In the genomic region with DNA sequence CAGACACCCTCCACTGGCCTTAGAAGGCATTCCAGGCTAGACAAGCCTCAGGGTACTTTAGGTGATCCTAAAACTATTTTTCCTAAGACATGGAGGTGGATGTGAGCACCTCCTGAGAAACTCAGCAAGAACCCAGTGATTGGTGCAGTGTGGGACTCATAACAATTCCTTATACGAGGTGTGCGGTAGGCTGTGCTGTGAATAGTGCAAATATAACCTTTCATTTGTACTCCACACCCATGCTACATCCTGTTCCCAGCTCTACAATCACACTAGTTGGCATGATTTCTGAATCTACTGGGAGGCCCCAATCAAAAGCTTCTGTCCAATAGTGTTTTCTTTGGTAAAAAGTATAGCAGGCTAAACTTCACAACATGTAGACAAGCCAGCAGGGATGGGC, we compare ENCODE assay signal across 20 mouse cellular contexts. TPM values are rescaled to one million over a fixed set of nuclear protein-coding genes. Genes with fewer than 3 reads are reported as not detected.
A peak's percentile ranks its signal among the peaks of the same experiment; 100 is the strongest.
DNase-seq lines count a peak whose midpoint lies in the region; ATAC-seq and TF ChIP-seq lines count a peak whose summit lies in the region.
"Had no signal": no experiment of that assay in that cellular context is flagged by ENCODE, and none has a peak within 500 bp of the region (broad histone marks: within the 10 kb centered on the region; RNA-seq: fewer than 3 reads in every experiment).

No protein-coding gene starts in this region.

- no peaks in the 10 kb centered on the region for H3K79me2 ChIP-seq in heart, adult 2 months (replicated peaks; ENCODE audit: control insufficient read depth, insufficient read depth, low read length)

- H3K27ac ChIP-seq in heart, adult 2 months: peak overlapping the region; percentile 33; the same call in 1 of the 2 replicates
- no peak overlapping the region for H3K27ac ChIP-seq in lung, postnatal 0 days (ENCODE audit: low read length)
- no peak overlapping the region for H3K27ac ChIP-seq in neural tube, embryonic 12.5 days
- H3K27ac ChIP-seq in stomach, postnatal 0 days (replicated peaks): peak overlapping the region; percentile 65; the same call in 1 of the 2 replicates
- H3K27ac ChIP-seq: embryonic facial prominence, embryonic 15.5 days; forebrain, embryonic 10.5 days; gastrocnemius, adult 2 months; heart, embryonic 13.5 days; hindbrain, embryonic 14.5 days had no signal

- no peaks in the 10 kb centered on the region for H3K27me3 ChIP-seq in heart, adult 2 months (ENCODE audit: control insufficient read depth, insufficient read depth, low read length)
- H3K27me3 ChIP-seq in lung, postnatal 0 days (replicated peaks; ENCODE audit: insufficient read depth, low read length): no peaks in the 10 kb centered on the region
- H3K27me3 ChIP-seq in neural tube, embryonic 12.5 days (replicated peaks): no peaks in the 10 kb centered on the region
- no peaks in the 10 kb centered on the region for H3K27me3 ChIP-seq in stomach, postnatal 0 days (ENCODE audit: control insufficient read depth, insufficient read depth, low read length)
- H3K27me3 ChIP-seq: embryonic facial prominence, embryonic 15.5 days; heart, embryonic 13.5 days had no signal

- TF ChIP-seq POLR2A in heart, adult 2 months (IDR thresholded peaks at IDR 0.05; ENCODE audit: insufficient read depth, low read depth, low read length): no peak

- no peak for TF ChIP-seq CTCF in heart, adult 2 months (IDR thresholded peaks at IDR 0.05)
- no peak for TF ChIP-seq CTCF in lung, postnatal 0 days (IDR thresholded peaks at IDR 0.05)
- no peak for TF ChIP-seq CTCF in stomach, postnatal 0 days (IDR thresholded peaks at IDR 0.05; ENCODE audit: low read depth)

- WGBS in heart, adult 2 months: 44% methylated on average over 2 of the region's 2 CpGs
- WGBS in lung, postnatal 0 days: 82% methylated on average over 2 of the region's 2 CpGs
- WGBS in neural tube, embryonic 12.5 days: 84% methylated on average over 2 of the region's 2 CpGs
- WGBS in stomach, postnatal 0 days: 54% methylated on average over 2 of the region's 2 CpGs

- no peak overlapping the region for H3K4me2 ChIP-seq in lung, postnatal 0 days (replicated peaks; ENCODE audit: low read depth, low read length)
- H3K4me2 ChIP-seq in neural tube, embryonic 12.5 days (replicated peaks): no peak overlapping the region
- H3K4me2 ChIP-seq in stomach, postnatal 0 days (replicated peaks; ENCODE audit: low read depth): no peak overlapping the region
- H3K4me2 ChIP-seq: embryonic facial prominence, embryonic 15.5 days; heart, embryonic 13.5 days; hindbrain, embryonic 14.5 days had no signal

- TF ChIP-seq EP300 in heart, adult 2 months (IDR thresholded peaks at IDR 0.05; ENCODE audit: insufficient read depth, low read depth, low read length): no peak
- TF ChIP-seq EP300 in lung, postnatal 0 days (IDR thresholded peaks at IDR 0.05): no peak
- TF ChIP-seq EP300 in stomach, postnatal 0 days (optimal IDR thresholded peaks at IDR 0.05): no peak

- peaks cover 3% of the 10 kb centered on the region; the same call in 1 of the 2 replicates for H3K4me1 ChIP-seq in heart, adult 2 months (ENCODE audit: control insufficient read depth, insufficient read depth, low read length)
- no peaks in the 10 kb centered on the region for H3K4me1 ChIP-seq in lung, postnatal 0 days (ENCODE audit: insufficient read depth, low read depth, low read length)
- H3K4me1 ChIP-seq in neural tube, embryonic 12.5 days: no peaks in the 10 kb centered on the region
- H3K4me1 ChIP-seq in stomach, postnatal 0 days (replicated peaks; ENCODE audit: control insufficient read depth, insufficient read depth): no peaks in the 10 kb centered on the region
- H3K4me1 ChIP-seq: embryonic facial prominence, embryonic 15.5 days; forebrain, embryonic 10.5 days had no signal

- DNase-seq in heart, adult 2 months: no peak
- no peak for DNase-seq in heart, postnatal 10 days
- DNase-seq in lung, postnatal 0 days (ENCODE audit: low spot score): no peak
- no peak for DNase-seq in lung, postnatal 36 days
- no peak for DNase-seq in neural tube, embryonic 10.5 days (ENCODE audit: extremely low spot score, low spot score)
- DNase-seq in stomach, postnatal 0 days (ENCODE audit: low spot score): peak; percentile 32
- no peak for DNase-seq in kidney, postnatal 36 days
- DNase-seq: adrenal gland, adult 8-10 months had no signal

- H3K9ac ChIP-seq in heart, adult 2 months (ENCODE audit: low read depth, low read length): no peak overlapping the region
- no peak overlapping the region for H3K9ac ChIP-seq in lung, postnatal 0 days (replicated peaks; ENCODE audit: low read depth)
- no peak overlapping the region for H3K9ac ChIP-seq in neural tube, embryonic 12.5 days
- no peak overlapping the region for H3K9ac ChIP-seq in stomach, postnatal 0 days (ENCODE audit: low read length)
- H3K9ac ChIP-seq: embryonic facial prominence, embryonic 15.5 days; heart, embryonic 13.5 days; hindbrain, embryonic 14.5 days had no signal

- intact Hi-C loops in heart, adult 2 months (cut with DNase I): no loop called here
- intact Hi-C loops in heart, postnatal 10 days (cut with DNase I): no loop called here

- H3K9me3 ChIP-seq in lung, postnatal 0 days (ENCODE audit: low read length): no peaks in the 10 kb centered on the region
- H3K9me3 ChIP-seq in neural tube, embryonic 12.5 days: no peaks in the 10 kb centered on the region
- H3K9me3 ChIP-seq in stomach, postnatal 0 days (ENCODE audit: control insufficient read depth, low read length): no peaks in the 10 kb centered on the region
- H3K9me3 ChIP-seq: embryonic facial prominence, embryonic 15.5 days; forebrain, embryonic 10.5 days; heart, embryonic 13.5 days had no signal

- peak; percentile 52 for ATAC-seq in lung, postnatal 0 days
- 0 out of 2 replicates have a peak, but pooled peaks have one; percentile 9 for ATAC-seq in neural tube, embryonic 12.5 days (ENCODE audit: low FRiP score, low read depth)
- ATAC-seq in stomach, postnatal 0 days (ENCODE audit: low FRiP score, low TSS enrichment): peak; percentile 99

- H3K36me3 ChIP-seq in heart, adult 2 months (ENCODE audit: control insufficient read depth, insufficient read depth, low read length): no peaks in the 10 kb centered on the region
- no peaks in the 10 kb centered on the region for H3K36me3 ChIP-seq in lung, postnatal 0 days (ENCODE audit: insufficient read depth, low read length)
- no peaks in the 10 kb centered on the region for H3K36me3 ChIP-seq in neural tube, embryonic 12.5 days
- H3K36me3 ChIP-seq in stomach, postnatal 0 days (ENCODE audit: control insufficient read depth, insufficient read depth, low read length): no peaks in the 10 kb centered on the region
- H3K36me3 ChIP-seq: embryonic facial prominence, embryonic 15.5 days; forebrain, embryonic 10.5 days; heart, embryonic 13.5 days had no signal

- no peak overlapping the region for H3K4me3 ChIP-seq in heart, adult 2 months
- no peak overlapping the region for H3K4me3 ChIP-seq in lung, postnatal 0 days (ENCODE audit: low read depth, low read length)
- no peak overlapping the region for H3K4me3 ChIP-seq in neural tube, embryonic 12.5 days
- H3K4me3 ChIP-seq in stomach, postnatal 0 days (ENCODE audit: low read depth, low read length): no peak overlapping the region
- H3K4me3 ChIP-seq: embryonic facial prominence, embryonic 15.5 days; erythroblast, embryonic 14.5 days; forebrain, embryonic 10.5 days; gastrocnemius, adult 2 months; heart, embryonic 13.5 days had no signal

RNA-seq across cellular contexts. Expression of a gene that starts 14.8 kb away (rescaled TPM):
- total RNA-seq in heart, adult 2 months (2021): 1 to 10 TPM; 7.5 to 8.1 TPM
- polyA plus RNA-seq in heart, adult 2 months (2012; rRNA removed): 1.4 and 5.5 TPM in 2 replicates
- total RNA-seq in heart, postnatal 10 days (2021): 10 to 100 TPM in 1 of 2 experiments, 1 to 10 TPM in 1; 9.8 to 11.3 TPM
- 22.8 and 23.9 TPM in 2 replicates for polyA plus RNA-seq in lung, postnatal 0 days (2015; fragmentation: Nextera tagmentation; extraction: Ambion mirVana)
- polyA plus RNA-seq in neural tube, embryonic 12.5 days (2016; fragmentation: Nextera tagmentation; extraction: Ambion mirVana): 18.0 and 20.7 TPM in 2 replicates
- polyA plus RNA-seq in stomach, postnatal 0 days (2015; fragmentation: Nextera tagmentation; extraction: Ambion mirVana): 10.1 and 12.1 TPM in 2 replicates

RNA-seq across cellular contexts. Expression of a gene that starts 17.6 kb away (rescaled TPM):
- not detected for total RNA-seq in heart, adult 2 months (2021)
- polyA plus RNA-seq in heart, adult 2 months (2012; rRNA removed): 0.06 TPM in 1 of 2 replicates, not detected in the other
- total RNA-seq in heart, postnatal 10 days (2021): not detected
- 9.8 and 10.3 TPM in 2 replicates for polyA plus RNA-seq in lung, postnatal 0 days (2015; fragmentation: Nextera tagmentation; extraction: Ambion mirVana)
- polyA plus RNA-seq in neural tube, embryonic 12.5 days (2016; fragmentation: Nextera tagmentation; extraction: Ambion mirVana): 0.65 and 0.77 TPM in 2 replicates
- 12.9 and 14.1 TPM in 2 replicates for polyA plus RNA-seq in stomach, postnatal 0 days (2015; fragmentation: Nextera tagmentation; extraction: Ambion mirVana)
- total RNA-seq: adrenal gland, adult 8-10 months; adrenal gland, postnatal 36 days; gastrocnemius, adult 2 months; gastrocnemius, postnatal 25 days; granulocyte monocyte progenitor cell, adult 5-6 weeks; heart, postnatal 4 days had no signal
- polyA plus RNA-seq: cerebellum, adult 2 months; erythroblast, embryonic 14.5 days had no signal

RNA-seq across cellular contexts. Expression of a gene that starts 22.1 kb away (rescaled TPM):
- 10 to 100 TPM; 15.5 to 17.0 TPM for total RNA-seq in heart, adult 2 months (2021)
- polyA plus RNA-seq in heart, adult 2 months (2012; rRNA removed): 5.9 and 10.2 TPM in 2 replicates
- total RNA-seq in heart, postnatal 10 days (2021): 10 to 100 TPM; 24.4 to 27.8 TPM
- polyA plus RNA-seq in lung, postnatal 0 days (2015; fragmentation: Nextera tagmentation; extraction: Ambion mirVana): 74.3 and 74.4 TPM in 2 replicates
- 17.6 and 21.3 TPM in 2 replicates for polyA plus RNA-seq in neural tube, embryonic 12.5 days (2016; fragmentation: Nextera tagmentation; extraction: Ambion mirVana)
- polyA plus RNA-seq in stomach, postnatal 0 days (2015; fragmentation: Nextera tagmentation; extraction: Ambion mirVana): 24.9 and 26.6 TPM in 2 replicates
- polyA plus RNA-seq: erythroblast, embryonic 14.5 days had no signal

RNA-seq across cellular contexts. Expression of a gene that starts 45.4 kb away (rescaled TPM):
- total RNA-seq in heart, adult 2 months (2021): 1 to 10 TPM; 3.7 to 5.3 TPM
- polyA plus RNA-seq in heart, adult 2 months (2012; rRNA removed): 3.0 and 5.7 TPM in 2 replicates
- 10 to 100 TPM; 10.3 to 11.9 TPM for total RNA-seq in heart, postnatal 10 days (2021)
- 5.6 and 6.2 TPM in 2 replicates for polyA plus RNA-seq in lung, postnatal 0 days (2015; fragmentation: Nextera tagmentation; extraction: Ambion mirVana)
- polyA plus RNA-seq in neural tube, embryonic 12.5 days (2016; fragmentation: Nextera tagmentation; extraction: Ambion mirVana): 8.8 and 12.5 TPM in 2 replicates
- polyA plus RNA-seq in stomach, postnatal 0 days (2015; fragmentation: Nextera tagmentation; extraction: Ambion mirVana): 4.8 and 5.7 TPM in 2 replicates

Comparison
In these comparisons a context has a peak if more than half of its experiments do, and no peak if none do; other contexts are left out.
1. H3K27ac ChIP-seq: peak in heart, adult 2 months (single experiment) and stomach, postnatal 0 days (single experiment); none in lung, postnatal 0 days (single experiment) and neural tube, embryonic 12.5 days (single experiment).
2. ATAC-seq: peak in every context shown above with its lines; median percentile 99 in stomach, postnatal 0 days; 52 in lung, postnatal 0 days; 9 in neural tube, embryonic 12.5 days.